Mouse (Mus musculus) c-Kit-positive CD71-negative TER-119-negative erythroid progenitor cells, embryonic 14.5 days (primary cell): ENCODE results near the gene Cnr1.

Experiments
- DNase-seq: peaks from one replicate; pipeline ENCODE4 v3.0.0-alpha.2; 2013; ENCODE audit warnings: low read depth

Cnr1 gene

GRCm38 (mm10) chr4:33924234-33924888 is at the start of gene Cnr1:
Gene Cnr1, plus strand, starts transcription at chr4:33924593.
- no peak for DNase-seq

GRCm38 (mm10) chr4:33879944-33880343 is 44.4 kb upstream of the Cnr1 start:
- no peak for DNase-seq

GRCm38 (mm10) chr4:33886026-33886425 is 38.4 kb upstream of the Cnr1 start:
- no peak for DNase-seq

- no peak for DNase-seq
Observed at GRCm38 (mm10) chr4:33889976-33890375, 34.4 kb upstream of the Cnr1 start.

GRCm38 (mm10) chr4:33892178-33892869 is 32.1 kb upstream of the Cnr1 start:
- no peak for DNase-seq

DNA sequence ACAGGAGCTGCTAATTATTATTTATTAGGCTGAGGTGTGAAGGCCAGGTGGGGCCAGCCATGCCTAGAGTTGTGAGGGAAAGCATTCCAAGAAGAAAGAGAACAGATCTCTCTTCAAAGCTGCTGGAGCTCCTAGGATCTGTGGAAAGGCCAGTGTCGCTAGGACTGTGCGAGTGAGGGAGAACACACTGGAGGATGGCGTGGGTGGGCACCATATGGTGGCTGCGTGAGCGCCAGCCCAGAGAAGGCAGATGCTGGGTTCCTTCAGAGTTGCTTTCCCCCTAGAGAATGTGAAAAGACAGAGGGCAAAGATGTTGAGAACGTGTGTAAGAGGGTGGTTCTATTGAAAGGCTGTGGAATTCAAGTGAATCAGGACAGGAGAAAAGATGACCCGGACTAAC is 30.6 kb upstream of the Cnr1 start:
- no peak for DNase-seq

DNA sequence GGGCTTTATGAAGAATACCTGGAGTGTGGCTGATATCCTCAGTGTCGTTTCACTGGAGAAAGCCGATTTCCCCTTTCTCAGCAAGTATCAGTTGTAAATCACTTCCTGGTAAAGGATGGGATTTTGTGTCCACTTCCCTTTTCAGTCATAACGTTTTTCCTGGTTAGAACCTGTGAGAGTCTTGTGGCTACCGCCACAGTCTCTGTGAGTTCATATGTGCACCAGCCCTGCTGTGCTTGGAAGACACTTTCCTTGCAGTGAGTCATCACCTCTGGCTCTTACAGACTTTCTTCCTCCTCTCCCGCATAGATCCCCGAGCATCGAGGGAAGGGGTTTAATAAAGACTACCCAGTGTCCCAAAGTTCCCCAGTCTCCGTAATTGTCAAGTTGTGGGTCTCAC is 29.3 kb upstream of the Cnr1 start:
- peak; percentile 10 for DNase-seq

DNA sequence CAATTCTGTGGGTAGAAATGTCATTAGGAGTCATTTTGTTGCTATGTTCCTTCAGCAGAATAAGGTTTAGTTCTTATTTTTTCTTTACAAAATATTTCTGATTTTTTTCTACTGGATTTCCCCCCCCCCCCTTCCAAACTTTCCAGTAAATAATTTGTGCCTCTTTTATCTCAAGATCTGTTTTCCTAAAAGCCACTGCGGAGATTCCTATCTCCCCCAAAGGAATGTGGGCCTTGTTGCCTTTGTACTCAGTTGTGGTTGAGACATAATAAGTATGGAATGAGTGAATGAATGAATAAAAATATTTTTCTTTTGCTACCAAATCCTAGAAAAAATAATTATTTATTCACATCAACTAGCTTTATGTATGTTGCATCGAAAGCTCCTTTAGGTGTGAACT is 28.9 kb upstream of the Cnr1 start:
- no peak for DNase-seq

DNA sequence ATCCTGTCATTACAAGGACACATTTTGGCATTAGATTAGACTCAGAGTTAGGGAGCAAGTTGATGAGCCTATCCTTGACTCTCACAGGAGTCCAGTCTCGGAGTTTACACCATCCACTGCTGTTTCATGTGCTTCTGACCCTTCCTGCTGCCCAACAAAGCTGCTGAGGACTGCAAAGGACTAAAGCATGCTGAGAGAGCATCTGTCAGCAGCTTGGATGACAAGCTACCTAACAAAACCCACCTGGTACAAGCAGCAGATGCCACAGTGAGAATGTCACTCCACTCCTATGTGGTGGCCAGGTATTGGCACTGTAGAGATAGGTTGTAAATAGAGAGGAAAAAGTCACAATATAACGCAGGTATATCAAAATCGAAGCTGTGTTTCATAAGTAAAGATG is 22.7 kb upstream of the Cnr1 start:
- DNase-seq, result no peak

DNA sequence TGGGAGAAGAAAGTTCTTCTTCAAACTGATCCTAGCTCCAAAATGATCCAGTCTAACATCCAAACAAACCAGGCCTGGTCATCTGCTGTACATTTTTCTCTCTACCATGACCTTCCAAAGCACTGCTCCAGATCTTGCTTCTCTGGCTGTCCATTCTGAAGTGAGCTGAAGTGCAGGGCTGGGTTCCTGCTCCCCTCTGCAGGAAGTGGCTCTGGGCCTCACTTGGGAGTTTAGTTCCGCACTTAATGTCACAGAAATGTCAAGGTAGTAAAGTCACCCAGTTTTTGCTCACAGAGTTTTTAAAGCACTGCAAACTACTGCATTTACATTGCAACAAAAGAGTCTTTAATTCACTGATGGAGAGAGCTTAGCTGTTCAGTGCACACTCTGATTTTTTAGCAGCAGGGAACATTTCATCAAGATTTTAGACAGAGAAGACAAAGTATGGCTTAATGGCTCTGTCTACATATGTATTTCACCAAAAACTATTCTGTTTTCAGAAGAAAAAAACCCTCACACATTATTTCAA is 20.5 kb upstream of the Cnr1 start:
- DNase-seq, result no peak

GRCm38 (mm10) chr4:33904826-33905225 is 19.6 kb upstream of the Cnr1 start:
- DNase-seq, result no peak

DNA sequence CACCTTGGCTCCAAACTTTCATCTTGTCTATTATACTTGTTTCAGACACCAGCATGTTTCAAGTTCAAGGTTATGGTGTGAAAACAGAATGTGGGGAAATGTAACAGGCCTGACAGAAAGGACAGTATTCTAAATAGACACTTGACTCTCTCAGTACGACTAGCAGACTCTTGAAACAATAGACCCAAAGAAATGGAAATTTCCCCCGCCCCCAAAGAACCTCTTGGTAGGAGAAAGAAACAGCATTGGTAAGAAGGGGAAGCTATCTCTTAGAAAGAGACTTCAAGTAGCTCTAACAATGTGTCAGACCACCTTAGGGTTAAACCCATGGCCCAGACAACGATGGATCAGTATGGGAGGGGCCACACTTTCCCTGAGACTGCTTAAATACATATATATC is 15.6 kb upstream of the Cnr1 start:
- DNase-seq, result no peak

GRCm38 (mm10) chr4:33915730-33916129 is 8.7 kb upstream of the Cnr1 start:
- DNase-seq, result no peak

DNA sequence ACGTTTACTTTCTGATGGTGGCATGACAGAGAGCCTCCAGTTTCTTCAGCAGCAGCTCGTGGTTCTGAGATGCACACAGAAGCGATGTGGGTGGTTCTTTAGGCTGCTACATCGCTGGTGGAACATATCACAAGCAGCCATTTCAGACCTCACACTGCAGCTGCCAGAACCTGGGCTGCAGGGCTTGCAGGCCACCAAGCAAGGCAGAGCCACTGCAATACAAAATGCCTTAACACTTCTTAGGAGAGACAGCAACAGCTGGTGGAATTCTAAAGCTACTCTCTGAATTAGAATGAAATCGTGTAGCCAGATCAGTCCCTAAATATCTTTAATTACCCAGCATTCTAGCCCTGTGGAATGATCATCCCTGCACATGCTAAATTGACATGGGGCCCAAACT is 3.6 kb upstream of the Cnr1 start:
- DNase-seq, result no peak

DNA sequence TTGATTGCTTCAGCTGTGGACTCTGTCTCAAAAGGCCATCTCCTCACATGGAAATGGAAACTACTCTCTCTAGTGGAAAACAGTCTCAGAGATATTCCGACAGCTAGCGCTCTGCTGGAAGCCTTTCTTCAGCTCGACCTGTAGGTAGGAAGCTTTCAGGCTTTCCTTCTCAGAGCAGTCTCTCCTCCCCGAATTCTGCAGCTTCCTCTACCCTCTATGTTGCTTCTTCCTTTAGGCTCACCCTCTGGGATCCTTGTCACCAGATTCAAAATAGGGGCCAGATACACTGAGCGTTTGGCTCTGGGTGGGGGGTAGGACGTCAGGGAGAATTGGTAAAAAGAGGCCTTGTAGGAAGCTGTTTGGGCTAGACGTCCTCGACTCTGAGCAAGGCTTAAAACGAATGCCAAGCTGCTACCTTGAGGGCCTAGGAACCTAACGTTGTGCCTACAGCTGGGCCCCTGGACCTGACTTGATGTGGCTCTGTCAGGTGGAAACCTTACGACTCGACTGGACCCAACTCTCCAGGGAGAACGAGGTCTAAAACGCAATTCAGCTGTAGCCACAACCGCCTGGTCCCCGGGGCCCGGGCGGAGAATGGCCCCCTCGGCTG is 1.1 kb upstream of the Cnr1 start:
- no peak for DNase-seq

DNA sequence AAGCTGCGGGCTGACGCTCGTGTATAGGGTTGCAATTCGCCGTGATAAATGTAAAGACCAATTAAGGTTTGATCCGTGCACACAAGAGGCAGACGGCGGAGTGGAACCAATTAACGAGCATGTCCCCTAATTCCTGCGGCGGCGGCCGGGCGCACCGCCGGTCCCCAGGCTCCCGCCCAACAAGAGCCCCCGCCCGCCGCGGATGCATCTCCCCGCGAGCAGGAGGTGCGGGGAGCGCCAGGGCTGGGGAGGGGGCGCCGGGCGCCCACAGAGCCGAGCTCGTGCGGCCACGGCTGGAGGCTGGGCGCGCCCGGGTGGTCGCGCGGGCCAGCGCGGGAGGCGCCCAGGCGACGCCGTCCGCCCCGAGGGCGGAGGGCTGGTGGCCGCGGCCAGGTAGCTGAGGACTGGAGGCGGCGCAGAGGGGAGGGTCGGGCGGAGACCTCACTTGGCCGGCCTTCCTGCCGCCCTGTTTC is 596 bp upstream of the Cnr1 start:
- no peak for DNase-seq

GRCm38 (mm10) chr4:33924889-33925245 is 474 bp downstream of the Cnr1 start:
- no peak for DNase-seq

GRCm38 (mm10) chr4:33925489-33925888 is 1.1 kb downstream of the Cnr1 start:
- no peak for DNase-seq

GRCm38 (mm10) chr4:33926010-33926409 is 1.6 kb downstream of the Cnr1 start:
- no peak for DNase-seq

DNA sequence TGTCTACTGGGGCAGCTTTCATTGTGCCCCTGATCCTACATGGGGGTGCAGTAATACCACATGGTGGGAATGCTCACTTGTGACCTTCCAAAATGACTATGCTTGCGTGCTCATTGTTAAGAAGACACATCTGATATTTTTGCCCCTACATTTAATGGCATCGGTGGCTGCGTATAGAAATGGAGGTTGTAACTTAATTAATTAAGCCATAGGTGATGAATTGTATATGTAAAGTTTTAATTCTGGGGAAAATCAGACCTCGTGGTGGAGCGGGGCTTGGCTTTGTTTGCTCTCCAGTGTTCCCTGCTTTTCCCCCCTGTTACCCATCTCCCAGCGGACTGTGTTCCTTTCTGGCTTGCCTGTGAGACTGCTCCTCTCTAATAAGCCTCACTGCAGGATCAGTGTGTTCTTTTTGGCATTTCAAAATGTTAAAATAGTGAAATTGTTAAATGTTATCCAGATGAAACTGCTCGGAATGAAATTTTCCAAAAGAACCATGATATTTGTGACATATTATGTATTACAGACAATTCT is 2.4 kb downstream of the Cnr1 start:
- no peak for DNase-seq

- no peak for DNase-seq
Observed at GRCm38 (mm10) chr4:33927644-33928043, 3.3 kb downstream of the Cnr1 start.

GRCm38 (mm10) chr4:33928450-33928849 is 4.1 kb downstream of the Cnr1 start:
- DNase-seq, result no peak

GRCm38 (mm10) chr4:33931347-33931746 is 7.0 kb downstream of the Cnr1 start:
- no peak for DNase-seq
